22 mouse cellular contexts compared by ENCODE assay signal in genomic region chr19:3810536-3811233, GRCm38 (mm10). TPM values are rescaled to one million over a fixed set of nuclear protein-coding genes. Genes with fewer than 3 reads are reported as not detected.
DNase-seq lines count a peak whose midpoint lies in the region; ATAC-seq and TF ChIP-seq lines count a peak whose summit lies in the region.
"Had no signal": no experiment of that assay in that cellular context is flagged by ENCODE, and none has a peak within 500 bp of the region (broad histone marks: within the 10 kb centered on the region; RNA-seq: fewer than 3 reads in every experiment).

No protein-coding gene starts in this region.

- no peak overlapping the region for H3K4me3 ChIP-seq in kidney, embryonic 16.5 days (ENCODE audit: low read length)
- no peak overlapping the region for H3K4me3 ChIP-seq in kidney, embryonic 15.5 days (replicated peaks)
- no peak overlapping the region for H3K4me3 ChIP-seq in lung, postnatal 0 days (ENCODE audit: low read depth, low read length)
- H3K4me3 ChIP-seq: embryonic facial prominence, embryonic 13.5 days; erythroblast, embryonic 14.5 days; forebrain, embryonic 13.5 days; heart, embryonic 15.5 days; hindbrain, embryonic 13.5 days; limb, embryonic 15.5 days; midbrain, embryonic 10.5 days; neural tube, embryonic 15.5 days had no signal

- peak; percentile 24 to 57 for DNase-seq in kidney, postnatal 25 days
- peak; percentile 92 for DNase-seq in lung, postnatal 0 days (ENCODE audit: low spot score)
- DNase-seq in layer of hippocampus, postnatal 36 days = no peak
- no peak for DNase-seq in adrenal gland, postnatal 25 days
- DNase-seq in spleen, postnatal 14 days (ENCODE audit: low spot score in 2 of 2) = no peak
- DNase-seq: adrenal gland, postnatal 10 days; cerebellum, adult 8-10 months; cerebellum, postnatal 36 days; embryo, embryonic 11 days; heart, postnatal 36 days; left cerebral cortex, postnatal 4 days had no signal

- no peak for TF ChIP-seq CTCF in lung, postnatal 0 days (IDR thresholded peaks at IDR 0.05)

- no peak for ATAC-seq in kidney, embryonic 16.5 days (ENCODE audit: low FRiP score, low TSS enrichment)
- ATAC-seq in kidney, embryonic 15.5 days (replicated peaks; ENCODE audit: low FRiP score) = no peak
- ATAC-seq in lung, postnatal 0 days = peak; percentile 91
- ATAC-seq: forebrain, embryonic 13.5 days had no signal

- H3K9ac ChIP-seq in kidney, embryonic 16.5 days (replicated peaks; ENCODE audit: low read length) = no peak overlapping the region
- H3K9ac ChIP-seq in kidney, embryonic 15.5 days = no peak overlapping the region
- H3K9ac ChIP-seq in lung, postnatal 0 days (replicated peaks; ENCODE audit: low read depth) = no peak overlapping the region
- H3K9ac ChIP-seq: embryonic facial prominence, embryonic 13.5 days; forebrain, embryonic 13.5 days; heart, embryonic 15.5 days; hindbrain, embryonic 13.5 days; limb, embryonic 15.5 days; liver, embryonic 14.5 days; neural tube, embryonic 15.5 days had no signal

- H3K4me1 ChIP-seq in kidney, embryonic 16.5 days (ENCODE audit: insufficient read depth, low read length) = no peaks in the 10 kb centered on the region
- H3K4me1 ChIP-seq in kidney, embryonic 15.5 days = no peaks in the 10 kb centered on the region
- peaks cover 3% of the 10 kb centered on the region; the same call in 1 of the 2 replicates for H3K4me1 ChIP-seq in lung, postnatal 0 days (ENCODE audit: insufficient read depth, low read depth, low read length)
- H3K4me1 ChIP-seq: embryonic facial prominence, embryonic 13.5 days; forebrain, embryonic 13.5 days; hindbrain, embryonic 13.5 days; limb, embryonic 15.5 days; midbrain, embryonic 10.5 days; neural tube, embryonic 15.5 days had no signal

- TF ChIP-seq EP300 in lung, postnatal 0 days (IDR thresholded peaks at IDR 0.05) = peak; percentile 85; the same call in 1 of the 2 replicates

- no peak overlapping the region for H3K4me2 ChIP-seq in kidney, embryonic 16.5 days (replicated peaks; ENCODE audit: low read depth, low read length)
- no peak overlapping the region for H3K4me2 ChIP-seq in kidney, embryonic 15.5 days
- H3K4me2 ChIP-seq in lung, postnatal 0 days (replicated peaks; ENCODE audit: low read depth, low read length) = no peak overlapping the region
- H3K4me2 ChIP-seq: embryonic facial prominence, embryonic 13.5 days; forebrain, embryonic 13.5 days; heart, embryonic 15.5 days; hindbrain, embryonic 13.5 days; limb, embryonic 15.5 days; neural tube, embryonic 15.5 days had no signal

- H3K36me3 ChIP-seq in kidney, embryonic 16.5 days (ENCODE audit: insufficient read depth, low read length) = peaks cover 66% of the 10 kb centered on the region
- peaks cover 95% of the 10 kb centered on the region for H3K36me3 ChIP-seq in kidney, embryonic 15.5 days
- H3K36me3 ChIP-seq in lung, postnatal 0 days (ENCODE audit: insufficient read depth, low read length) = peaks cover 35% of the 10 kb centered on the region

- WGBS in kidney, embryonic 16.5 days = 88% methylated on average over 10 of the region's 10 CpGs
- WGBS in kidney, embryonic 15.5 days = 86% methylated on average over 10 of the region's 10 CpGs
- 73% methylated on average over 10 of the region's 10 CpGs for WGBS in lung, postnatal 0 days

- H3K9me3 ChIP-seq in kidney, embryonic 16.5 days (ENCODE audit: low read length) = no peaks in the 10 kb centered on the region
- no peaks in the 10 kb centered on the region for H3K9me3 ChIP-seq in kidney, embryonic 15.5 days (replicated peaks)
- H3K9me3 ChIP-seq in lung, postnatal 0 days (ENCODE audit: low read length) = no peaks in the 10 kb centered on the region
- H3K9me3 ChIP-seq: embryonic facial prominence, embryonic 13.5 days; forebrain, embryonic 13.5 days; heart, embryonic 15.5 days; hindbrain, embryonic 13.5 days; limb, embryonic 15.5 days; midbrain, embryonic 10.5 days; neural tube, embryonic 15.5 days had no signal

- no peaks in the 10 kb centered on the region for H3K27me3 ChIP-seq in kidney, embryonic 16.5 days (ENCODE audit: insufficient read depth, low read length)
- H3K27me3 ChIP-seq in kidney, embryonic 15.5 days = no peaks in the 10 kb centered on the region
- H3K27me3 ChIP-seq in lung, postnatal 0 days (replicated peaks; ENCODE audit: insufficient read depth, low read length) = no peaks in the 10 kb centered on the region
- H3K27me3 ChIP-seq: embryonic facial prominence, embryonic 13.5 days; forebrain, embryonic 13.5 days; heart, embryonic 15.5 days; hindbrain, embryonic 13.5 days; limb, embryonic 15.5 days; neural tube, embryonic 15.5 days had no signal

- 0 out of 2 replicates have a peak overlapping the region, but pooled peaks have one; percentile 18 for H3K27ac ChIP-seq in kidney, embryonic 16.5 days (ENCODE audit: low read length)
- H3K27ac ChIP-seq in kidney, embryonic 15.5 days = no peak overlapping the region
- H3K27ac ChIP-seq in lung, postnatal 0 days (ENCODE audit: low read length) = peak overlapping the region; percentile 76
- H3K27ac ChIP-seq: embryonic facial prominence, embryonic 13.5 days; forebrain, embryonic 13.5 days; heart, embryonic 15.5 days; hindbrain, embryonic 13.5 days; limb, embryonic 15.5 days; liver, embryonic 14.5 days; midbrain, embryonic 10.5 days; neural tube, embryonic 15.5 days had no signal

RNA-seq across cellular contexts. Expression of gene Chka, which starts 40.9 kb away (rescaled TPM):
- polyA plus RNA-seq in kidney, embryonic 16.5 days (2015; fragmentation: Nextera tagmentation; extraction: Ambion mirVana) = 58.0 and 65.6 TPM in 2 replicates
- 58.8 and 63.1 TPM in 2 replicates for polyA plus RNA-seq in kidney, embryonic 15.5 days (2015; fragmentation: Nextera tagmentation; extraction: Ambion mirVana)
- 65.9 and 68.1 TPM in 2 replicates for polyA plus RNA-seq in lung, postnatal 0 days (2015; fragmentation: Nextera tagmentation; extraction: Ambion mirVana)
- total RNA-seq in layer of hippocampus, postnatal 36 days (2021) = 100 to 1,000 TPM; 106 to 122 TPM
- total RNA-seq in adrenal gland, postnatal 25 days (2021) = 72.2 and 82.8 TPM in 2 replicates

RNA-seq across cellular contexts. Expression of gene Kmt5b, which starts 43.5 kb away (rescaled TPM):
- polyA plus RNA-seq in kidney, embryonic 16.5 days (2015; fragmentation: Nextera tagmentation; extraction: Ambion mirVana) = 28.1 and 30.6 TPM in 2 replicates
- 30.9 and 33.9 TPM in 2 replicates for polyA plus RNA-seq in kidney, embryonic 15.5 days (2015; fragmentation: Nextera tagmentation; extraction: Ambion mirVana)
- polyA plus RNA-seq in lung, postnatal 0 days (2015; fragmentation: Nextera tagmentation; extraction: Ambion mirVana) = 20.5 and 23.7 TPM in 2 replicates
- total RNA-seq in layer of hippocampus, postnatal 36 days (2021) = 10 to 100 TPM; 56.6 to 60.1 TPM
- total RNA-seq in adrenal gland, postnatal 25 days (2021) = 72.1 and 75.9 TPM in 2 replicates

Comparison
In these comparisons a context has a peak if more than half of its experiments do, and no peak if none do; other contexts are left out.
1. DNase-seq: peak in kidney, postnatal 25 days (2 of 2) and lung, postnatal 0 days (single experiment); none in layer of hippocampus, postnatal 36 days (0 of 2), adrenal gland, postnatal 25 days (single experiment) and spleen, postnatal 14 days (0 of 2).